Mouse (Mus musculus): ENCODE data around the gene Iqgap2. TPM values are rescaled to one million over a fixed set of nuclear protein-coding genes. Genes with fewer than 3 reads are reported as not detected.

Iqgap2 gene
- polyA plus RNA-seq, 1 experiment from 2014 or later, result 9.8 TPM

GRCm38 (mm10) chr13:95779261-95779660 is 112.5 kb downstream of the Iqgap2 start:
- 61% methylated on average over 8 of the region's 8 CpGs for WGBS
- Histone ChIP-seq H3K9me3 (ENCODE audit: low read depth, low read length) (no peaks in the 10 kb centered on the region), H3K27ac (ENCODE audit: low read depth) (no peak overlapping the region), H3K4me3 (ENCODE audit: low read depth, low read length) (no peak overlapping the region), H3K27me3 (ENCODE audit: insufficient read depth, low read length) (no peaks in the 10 kb centered on the region), H3K4me1 (ENCODE audit: insufficient read depth) (peaks cover 16% of the 10 kb centered on the region), H3K4me2 (no peak overlapping the region), H3K36me3 (ENCODE audit: insufficient read depth) (no peaks in the 10 kb centered on the region), H3K9ac (no peak overlapping the region)
- DNase-seq (no peak), ATAC-seq (ENCODE audit: insufficient read depth) (no peak)
- no peak for TF ChIP-seq CTCF (IDR thresholded peaks at IDR 0.05; ENCODE audit: low read depth)

DNA sequence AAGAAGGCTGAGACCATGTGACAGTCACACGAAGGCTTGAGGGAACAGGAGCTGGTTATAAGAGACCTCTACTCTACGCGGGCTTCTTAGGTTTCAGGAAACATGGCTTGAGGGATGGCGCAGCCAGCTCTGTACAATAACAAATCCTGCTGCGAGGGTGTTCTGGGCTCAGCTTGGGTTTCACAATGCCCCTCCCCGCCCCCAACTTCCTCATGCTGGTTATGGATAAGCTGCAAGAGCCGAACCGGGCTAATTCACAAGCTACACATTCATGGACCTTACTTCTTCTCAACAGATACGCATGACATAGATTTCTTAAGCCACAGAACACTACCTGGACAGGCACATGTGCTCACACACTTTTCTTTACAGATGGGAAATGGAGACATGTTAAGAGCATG is 113.0 kb downstream of the Iqgap2 start:
- DNase-seq, result peak; percentile 39
- no peaks in the 10 kb centered on the region for H3K36me3 ChIP-seq (ENCODE audit: insufficient read depth)
- H3K4me3 ChIP-seq (ENCODE audit: low read depth, low read length), result no peak overlapping the region
- H3K4me2 ChIP-seq, result no peak overlapping the region
- WGBS, result 47% methylated on average over 9 of the region's 9 CpGs
- H3K9me3 ChIP-seq (ENCODE audit: low read depth, low read length), result no peaks in the 10 kb centered on the region
- no peak for ATAC-seq (ENCODE audit: insufficient read depth)
- no peaks in the 10 kb centered on the region for H3K27me3 ChIP-seq (ENCODE audit: insufficient read depth, low read length)
- TF ChIP-seq CTCF (IDR thresholded peaks at IDR 0.05; ENCODE audit: low read depth), result no peak
- no peak overlapping the region for H3K9ac ChIP-seq
- H3K27ac ChIP-seq (ENCODE audit: low read depth), result no peak overlapping the region
- peaks cover 16% of the 10 kb centered on the region for H3K4me1 ChIP-seq (ENCODE audit: insufficient read depth)

DNA sequence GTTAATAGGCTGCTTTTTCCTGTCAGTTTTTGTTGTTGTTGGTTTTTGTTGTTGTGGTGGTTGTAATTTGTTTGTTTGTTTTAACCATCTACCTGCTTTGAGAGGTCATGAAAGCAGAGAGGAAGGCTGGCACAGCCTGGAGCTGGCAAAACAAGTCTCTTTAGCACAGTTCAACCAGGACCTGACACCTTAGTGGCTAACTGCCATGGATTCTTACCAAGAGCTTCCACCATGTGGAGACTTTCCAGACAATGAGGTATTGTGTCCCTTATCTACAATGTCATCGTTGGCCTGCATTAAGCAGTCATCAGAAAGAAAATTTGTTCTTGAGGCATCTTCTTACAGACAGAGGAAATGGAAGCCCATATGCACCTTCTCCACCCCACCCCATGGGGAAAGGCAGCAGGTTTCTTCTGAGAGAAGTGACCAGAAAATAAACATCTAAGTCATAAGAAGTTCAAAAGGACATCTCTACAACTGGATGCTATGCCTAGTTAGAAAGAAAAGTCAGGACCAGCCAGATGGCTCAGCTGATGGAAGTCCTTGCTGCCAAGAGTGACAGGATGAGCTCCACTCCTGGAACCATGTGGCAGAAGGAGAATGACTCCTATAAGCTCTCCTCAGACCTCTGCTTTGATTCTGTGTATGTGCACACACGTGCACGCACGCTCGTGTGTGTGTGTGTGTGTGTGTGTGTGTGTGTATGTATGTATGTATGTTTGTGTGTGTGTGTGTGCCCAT is 113.9 kb downstream of the Iqgap2 start:
- no peak for TF ChIP-seq CTCF (IDR thresholded peaks at IDR 0.05; ENCODE audit: low read depth)
- no peak for ATAC-seq (ENCODE audit: insufficient read depth)
- H3K4me1 ChIP-seq (ENCODE audit: insufficient read depth), result peaks cover 16% of the 10 kb centered on the region
- WGBS, result 79% methylated on average over 5 of the region's 5 CpGs
- H3K27me3 ChIP-seq (ENCODE audit: insufficient read depth, low read length), result no peaks in the 10 kb centered on the region
- no peak overlapping the region for H3K4me3 ChIP-seq (ENCODE audit: low read depth, low read length)
- no peak overlapping the region for H3K27ac ChIP-seq (ENCODE audit: low read depth)
- no peaks in the 10 kb centered on the region for H3K36me3 ChIP-seq (ENCODE audit: insufficient read depth)
- no peak overlapping the region for H3K4me2 ChIP-seq
- DNase-seq, result no peak
- H3K9me3 ChIP-seq (ENCODE audit: low read depth, low read length), result no peaks in the 10 kb centered on the region
- H3K9ac ChIP-seq, result no peak overlapping the region

GRCm38 (mm10) chr13:95777237-95777636 is 114.5 kb downstream of the Iqgap2 start:
- Histone ChIP-seq H3K36me3 (ENCODE audit: insufficient read depth) (no peaks in the 10 kb centered on the region), H3K4me2 (no peak overlapping the region), H3K4me3 (ENCODE audit: low read depth, low read length) (no peak overlapping the region), H3K4me1 (ENCODE audit: insufficient read depth) (peaks cover 11% of the 10 kb centered on the region), H3K27ac (ENCODE audit: low read depth) (no peak overlapping the region), H3K27me3 (ENCODE audit: insufficient read depth, low read length) (no peaks in the 10 kb centered on the region), H3K9me3 (ENCODE audit: low read depth, low read length) (no peaks in the 10 kb centered on the region), H3K9ac (no peak overlapping the region)
- peak; percentile 82 for DNase-seq
- WGBS, result 10% methylated on average over 2 of the region's 2 CpGs
- peak; percentile 59; the same call in 1 of the 2 replicates for ATAC-seq (ENCODE audit: insufficient read depth)
- TF ChIP-seq CTCF (IDR thresholded peaks at IDR 0.05; ENCODE audit: low read depth), result peak; percentile 79

DNA sequence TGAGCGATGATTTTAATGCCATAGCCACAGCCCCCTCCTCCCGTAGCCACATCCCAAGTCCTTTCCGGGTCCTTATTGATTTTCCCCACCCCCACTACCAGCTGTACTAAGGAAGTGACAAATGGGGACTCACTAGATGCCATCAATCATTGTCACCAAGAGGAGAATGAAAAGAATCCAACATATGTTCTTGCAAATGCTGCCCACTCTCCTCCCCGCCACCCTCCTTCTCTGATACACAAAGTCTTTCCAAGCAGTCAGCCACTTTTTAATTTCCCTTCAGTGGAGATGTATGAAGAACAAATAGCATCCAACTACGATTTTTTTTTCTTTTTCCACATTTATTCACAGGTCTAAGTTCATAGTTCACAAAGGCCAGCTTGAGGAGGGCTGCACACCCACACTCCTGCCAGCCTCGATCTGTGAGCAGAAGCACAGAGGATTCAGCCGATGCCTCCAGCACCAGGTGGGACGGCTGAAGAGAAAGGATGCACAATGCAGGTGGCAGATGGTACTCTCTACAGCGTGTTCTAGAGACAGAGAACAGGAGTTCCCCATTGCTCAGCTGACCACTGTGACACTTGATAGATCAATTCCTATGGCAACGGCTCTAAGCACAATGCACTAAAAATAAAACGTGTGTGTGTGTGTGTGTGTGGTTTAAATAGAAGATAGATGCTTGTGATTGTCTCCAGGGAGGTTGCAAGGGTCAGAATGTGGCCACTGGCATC is 116.6 kb downstream of the Iqgap2 start:
- H3K27me3 ChIP-seq (ENCODE audit: insufficient read depth, low read length), result no peaks in the 10 kb centered on the region
- H3K36me3 ChIP-seq (ENCODE audit: insufficient read depth), result no peaks in the 10 kb centered on the region
- WGBS, result 37% methylated on average over 11 of the region's 11 CpGs
- no peak for DNase-seq
- no peak overlapping the region for H3K27ac ChIP-seq (ENCODE audit: low read depth)
- no peaks in the 10 kb centered on the region for H3K9me3 ChIP-seq (ENCODE audit: low read depth, low read length)
- H3K9ac ChIP-seq, result no peak overlapping the region
- ATAC-seq (ENCODE audit: insufficient read depth), result no peak
- H3K4me1 ChIP-seq (ENCODE audit: insufficient read depth), result peaks cover 5% of the 10 kb centered on the region
- H3K4me2 ChIP-seq, result no peak overlapping the region
- no peak for TF ChIP-seq CTCF (IDR thresholded peaks at IDR 0.05; ENCODE audit: low read depth)
- no peak overlapping the region for H3K4me3 ChIP-seq (ENCODE audit: low read depth, low read length)

GRCm38 (mm10) chr13:95765017-95765416 is 126.7 kb downstream of the Iqgap2 start:
- ATAC-seq (ENCODE audit: insufficient read depth) (peak; percentile 94), DNase-seq (peak; percentile 92)
- WGBS, result 18% methylated on average over 9 of the region's 9 CpGs
- Histone ChIP-seq H3K4me1 (ENCODE audit: insufficient read depth) (peaks cover 11% of the 10 kb centered on the region), H3K27me3 (ENCODE audit: insufficient read depth, low read length) (no peaks in the 10 kb centered on the region), H3K36me3 (ENCODE audit: insufficient read depth) (no peaks in the 10 kb centered on the region), H3K4me3 (ENCODE audit: low read depth, low read length) (no peak overlapping the region), H3K4me2 (peak overlapping the region; percentile 21; the same call in 1 of the 2 replicates), H3K9me3 (ENCODE audit: low read depth, low read length) (no peaks in the 10 kb centered on the region), H3K9ac (no peak overlapping the region), H3K27ac (ENCODE audit: low read depth) (peak overlapping the region; percentile 83)
- no peak for TF ChIP-seq CTCF (IDR thresholded peaks at IDR 0.05; ENCODE audit: low read depth)

GRCm38 (mm10) chr13:95763876-95764517 is 127.7 kb downstream of the Iqgap2 start:
- Histone ChIP-seq H3K4me3 (ENCODE audit: low read depth, low read length) (no peak overlapping the region), H3K36me3 (ENCODE audit: insufficient read depth) (no peaks in the 10 kb centered on the region), H3K4me1 (ENCODE audit: insufficient read depth) (peaks cover 11% of the 10 kb centered on the region), H3K9ac (no peak overlapping the region), H3K9me3 (ENCODE audit: low read depth, low read length) (no peaks in the 10 kb centered on the region), H3K4me2 (no peak overlapping the region), H3K27ac (ENCODE audit: low read depth) (peak overlapping the region; percentile 63; the same call in 1 of the 2 replicates), H3K27me3 (ENCODE audit: insufficient read depth, low read length) (no peaks in the 10 kb centered on the region)
- peak; percentile 60 for DNase-seq
- ATAC-seq (ENCODE audit: insufficient read depth), result no peak; the same call in 1 of the 2 replicates
- 27% methylated on average over 3 of the region's 3 CpGs for WGBS
- no peak for TF ChIP-seq CTCF (IDR thresholded peaks at IDR 0.05; ENCODE audit: low read depth)

All from lung, embryonic 14.5 days (tissue).